Mouse (Mus musculus): ENCODE data around the gene Erich3. TPM values are rescaled to one million over a fixed set of nuclear protein-coding genes. Genes with fewer than 3 reads are reported as not detected.

Erich3 gene
- polyA plus RNA-seq, 1 experiment from 2014 or later: 2.7 TPM

- H3K9me3 ChIP-seq (ENCODE audit: control insufficient read depth, low read length): no peaks in the 10 kb centered on the region
- peak overlapping the region; percentile 49 for H3K4me2 ChIP-seq (ENCODE audit: low read length)
- H3K27ac ChIP-seq (replicated peaks; ENCODE audit: low read depth, low read length): peak overlapping the region; percentile 76
- H3K36me3 ChIP-seq (ENCODE audit: control insufficient read depth, insufficient read depth, low read length): no peaks in the 10 kb centered on the region
- WGBS: 13% methylated on average over 19 of the region's 19 CpGs
- peak; percentile 76 for DNase-seq
- H3K4me3 ChIP-seq (replicated peaks; ENCODE audit: low read depth, low read length): peak overlapping the region; percentile 24
- H3K4me1 ChIP-seq (ENCODE audit: control insufficient read depth, insufficient read depth, low read length): peaks cover 21% of the 10 kb centered on the region
- H3K27me3 ChIP-seq (ENCODE audit: control insufficient read depth, insufficient read depth, low read length): no peaks in the 10 kb centered on the region
- ATAC-seq (ENCODE audit: low FRiP score, low TSS enrichment): peak; percentile 82
- peak overlapping the region; percentile 48; the same call in 1 of the 2 replicates for H3K9ac ChIP-seq (replicated peaks; ENCODE audit: low read length)
Observed at GRCm38 (mm10) chr3:154816801-154817625, 153.4 kb downstream of the Erich3 start.

Other genes with a start within 250 kb of the Erich3 start
- 10.7 and 13.9 TPM in 2 replicates for gene Cryz, start 67.1 kb upstream of the Erich3 start, polyA plus RNA-seq (2014; fragmentation: Nextera tagmentation; extraction: Ambion mirVana)
- 13.5 and 14.3 TPM in 2 replicates for gene Tyw3, start 66.8 kb upstream of the Erich3 start, polyA plus RNA-seq (2014; fragmentation: Nextera tagmentation; extraction: Ambion mirVana)

Measured in midbrain, embryonic 14.5 days (tissue).